Mouse (Mus musculus) embryonic facial prominence, embryonic 11.5 days (tissue): ENCODE measurements around the gene Dda1. TPM values are rescaled to one million over a fixed set of nuclear protein-coding genes. Genes with fewer than 3 reads are reported as not detected.

Experiments used
- ATAC-seq: fragments of 200-750 bp; cut with Nextera tagmentation; replicated peaks from 2 replicates; pipeline ENCODE4 v1.8.0; 2017; ENCODE audit warnings: low read depth; ENCODE audit not compliant: insufficient number of reproducible peaks, low FRiP score, low TSS enrichment
- DNase-seq: peaks from one replicate; pipeline ENCODE4 v3.0.0-alpha.2; 2015; ENCODE audit warnings: low spot score
- H3K27ac ChIP-seq: fragments of 300-500 bp; sonication (generic); replicated peaks from 2 replicates; pipeline ENCODE4 v1.5.1; 2014; ENCODE audit warnings: mild to moderate bottlenecking, low read depth, low read length, control low read depth
- H3K27me3 ChIP-seq: fragments of 300-500 bp; sonication (generic); 2 replicates; pipeline ENCODE4 v1.6.1; 2014; ENCODE audit warnings: mild to moderate bottlenecking, low read length, moderate library complexity, mixed read lengths; ENCODE audit not compliant: control insufficient read depth, insufficient read depth
- H3K36me3 ChIP-seq: fragments of 300-500 bp; sonication (generic); replicated peaks from 2 replicates; pipeline ENCODE4 v1.6.1; 2014; ENCODE audit warnings: low read depth, mild to moderate bottlenecking, low read length, moderate library complexity, mixed read lengths; ENCODE audit not compliant: control insufficient read depth, insufficient read depth
- H3K4me1 ChIP-seq: fragments of 300-500 bp; sonication (generic); 2 replicates; pipeline ENCODE4 v1.6.1; 2014; ENCODE audit warnings: low read length, mixed read lengths; ENCODE audit not compliant: control insufficient read depth, insufficient read depth
- H3K4me2 ChIP-seq: fragments of 300-500 bp; sonication (generic); 2 replicates; pipeline ENCODE4 v1.6.1; 2014; ENCODE audit warnings: low read depth, mild to moderate bottlenecking, control low read depth, low read length, moderate library complexity
- H3K4me3 ChIP-seq: fragments of 300-500 bp; sonication (generic); 2 replicates; pipeline ENCODE4 v1.5.1; 2014; ENCODE audit warnings: low read depth, low read length, control low read depth
- H3K9ac ChIP-seq: fragments of 300-500 bp; sonication (generic); replicated peaks from 2 replicates; pipeline ENCODE4 v1.6.1; 2014; ENCODE audit warnings: mild to moderate bottlenecking, control low read depth, low read length
- H3K9me3 ChIP-seq: fragments of 300-500 bp; sonication (generic); replicated peaks from 2 replicates; pipeline ENCODE4 v1.6.1; 2016; ENCODE audit warnings: mild to moderate bottlenecking, low read length, inconsistent platforms, mixed read lengths; ENCODE audit not compliant: control insufficient read depth
- WGBS: fragments of 180-500 bp; shearing (Covaris S2); extraction: QIAGEN DNeasy Blood & Tissue Kit; methylation state at CpG from one replicate; pipeline ENCODE4 v1.1.7; 2014; 5-methylcytosine and 5-hydroxymethylcytosine counted together
- polyA plus RNA-seq: library from polyadenylated mRNA; unstranded; fragments of >200 nt; fragmentation: Nextera tagmentation; extraction: Ambion mirVana; gene quantifications from 2 replicates; pipeline ENCODE4 v1.2.1, GENCODE M21; 2014

The Dda1 gene
- polyA plus RNA-seq, 1 experiment from 2014 or later = 105 TPM

DNA sequence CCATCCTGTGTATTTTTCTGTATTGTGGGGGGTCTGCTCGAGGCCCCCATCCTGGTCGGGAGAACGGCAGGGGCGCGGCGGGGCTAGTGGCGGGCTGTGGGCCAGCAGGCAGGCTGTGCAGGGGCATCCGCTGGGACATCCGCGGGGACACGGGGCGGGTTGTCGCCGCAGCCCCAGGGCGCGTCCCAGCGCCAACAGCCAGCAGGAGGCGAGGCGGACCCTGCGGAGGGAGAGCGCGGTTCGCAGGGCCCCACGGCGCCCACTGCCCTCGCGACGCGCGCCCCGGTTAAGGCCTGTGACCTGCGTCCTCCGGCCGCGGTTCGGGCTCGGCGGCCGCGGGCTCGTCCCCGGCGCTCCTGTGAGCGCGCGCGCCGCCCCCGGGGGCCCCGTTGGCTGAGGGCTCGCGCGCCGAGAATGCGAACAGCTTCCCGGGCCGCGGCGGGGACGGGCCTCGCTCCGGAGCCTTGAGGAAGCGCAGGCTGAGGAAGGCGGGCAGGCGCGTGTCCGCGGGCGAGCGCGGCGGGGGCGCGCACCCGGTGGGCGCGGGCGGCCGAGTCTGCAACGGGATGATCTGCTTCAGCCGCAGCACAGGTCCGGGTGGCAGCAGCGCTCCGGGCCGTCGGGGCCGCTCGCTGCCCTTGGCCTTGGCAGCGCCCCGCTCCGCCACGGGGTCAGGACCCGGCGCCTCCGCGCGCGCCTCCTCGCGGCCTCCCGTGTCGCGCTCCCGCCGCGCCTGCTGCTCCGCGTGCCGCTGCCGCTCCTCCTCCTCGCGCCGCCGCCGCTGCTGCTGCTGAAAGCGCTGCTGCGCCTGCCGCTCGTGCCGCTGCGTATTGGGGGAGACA, 7.3 kb downstream of the Dda1 start:
- H3K9ac ChIP-seq = peak overlapping the region; percentile 73
- DNase-seq (peak; percentile 85), ATAC-seq (peak; percentile 44)
- H3K36me3 ChIP-seq = peaks cover 9% of the 10 kb centered on the region; the same call in 1 of the 2 replicates
- peak overlapping the region; percentile 56 for H3K27ac ChIP-seq
- H3K4me1 ChIP-seq = peaks cover 5% of the 10 kb centered on the region; the same call in 1 of the 2 replicates
- 0% methylated on average over 76 of the region's 121 CpGs for WGBS
- no peaks in the 10 kb centered on the region for H3K9me3 ChIP-seq
- H3K4me2 ChIP-seq = peak overlapping the region; percentile 86
- no peaks in the 10 kb centered on the region for H3K27me3 ChIP-seq
- peak overlapping the region; percentile 52 for H3K4me3 ChIP-seq

DNA sequence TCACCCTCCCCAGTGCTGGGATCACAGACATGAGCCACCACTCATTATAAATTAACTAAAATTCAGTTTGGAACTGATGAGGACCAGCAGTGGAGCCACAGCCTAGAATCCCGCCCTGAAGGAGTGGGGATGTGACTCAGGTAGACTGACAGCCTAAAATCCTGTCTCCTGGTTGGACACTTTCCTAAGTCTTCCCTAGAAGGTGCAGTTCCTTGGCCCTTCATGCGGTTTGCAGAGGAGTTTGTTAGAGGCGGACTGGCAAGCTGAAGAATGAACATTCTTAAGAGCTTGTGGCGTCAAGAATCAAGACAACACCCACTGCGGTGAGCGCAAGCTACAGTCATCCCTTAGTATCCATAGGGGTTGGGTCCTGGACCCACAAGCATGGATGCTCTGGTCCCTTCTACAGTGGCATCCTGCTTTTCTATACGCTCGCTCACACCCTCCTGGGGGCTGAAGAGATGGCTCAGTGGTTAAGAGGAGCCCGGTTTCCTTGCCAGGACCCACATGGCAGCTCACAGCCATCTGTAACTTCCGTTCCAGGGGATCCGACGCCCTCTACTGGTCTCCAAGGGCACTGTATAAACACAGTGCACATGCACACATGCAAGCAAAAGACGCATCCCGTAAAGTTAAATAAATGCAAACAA, 8.3 kb downstream of the Dda1 start:
- DNase-seq (peak; percentile 43), ATAC-seq (no peak)
- WGBS = 37% methylated on average over 14 of the region's 14 CpGs
- Histone ChIP-seq H3K9ac (no peak overlapping the region), H3K36me3 (peaks cover 11% of the 10 kb centered on the region; the same call in 1 of the 2 replicates), H3K9me3 (no peaks in the 10 kb centered on the region), H3K27me3 (no peaks in the 10 kb centered on the region), H3K4me2 (peak overlapping the region; percentile 86), H3K4me1 (peaks cover 5% of the 10 kb centered on the region; the same call in 1 of the 2 replicates), H3K4me3 (peak overlapping the region; percentile 52), H3K27ac (no peak overlapping the region)

DNA sequence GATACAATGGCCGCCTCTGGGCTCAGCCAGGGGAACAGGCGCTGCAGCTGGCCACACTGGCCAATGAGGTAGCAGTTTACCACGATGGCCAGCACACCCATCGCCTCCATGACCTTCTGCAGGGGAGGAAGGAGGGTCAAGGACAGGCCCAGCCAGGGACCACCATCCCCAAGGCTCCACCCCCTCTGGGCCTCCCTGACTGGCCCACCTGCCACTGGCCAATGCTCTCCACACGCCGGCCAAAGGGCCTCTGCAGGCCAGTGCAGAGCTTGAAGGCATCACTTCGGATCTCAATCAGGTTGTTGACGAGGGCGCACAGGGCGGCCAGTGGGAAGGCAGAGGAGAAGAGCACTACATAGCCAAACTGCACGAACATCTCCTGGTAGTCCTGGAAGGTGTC, 9.9 kb downstream of the Dda1 start:
- Histone ChIP-seq H3K27ac (no peak overlapping the region), H3K27me3 (no peaks in the 10 kb centered on the region), H3K36me3 (peaks cover 4% of the 10 kb centered on the region; the same call in 1 of the 2 replicates), H3K4me2 (no peak overlapping the region), H3K9ac (no peak overlapping the region), H3K4me3 (no peak overlapping the region), H3K4me1 (peaks cover 5% of the 10 kb centered on the region; the same call in 1 of the 2 replicates), H3K9me3 (no peaks in the 10 kb centered on the region)
- DNase-seq (no peak), ATAC-seq (no peak)
- WGBS = 95% methylated on average over 11 of the region's 11 CpGs

DNA sequence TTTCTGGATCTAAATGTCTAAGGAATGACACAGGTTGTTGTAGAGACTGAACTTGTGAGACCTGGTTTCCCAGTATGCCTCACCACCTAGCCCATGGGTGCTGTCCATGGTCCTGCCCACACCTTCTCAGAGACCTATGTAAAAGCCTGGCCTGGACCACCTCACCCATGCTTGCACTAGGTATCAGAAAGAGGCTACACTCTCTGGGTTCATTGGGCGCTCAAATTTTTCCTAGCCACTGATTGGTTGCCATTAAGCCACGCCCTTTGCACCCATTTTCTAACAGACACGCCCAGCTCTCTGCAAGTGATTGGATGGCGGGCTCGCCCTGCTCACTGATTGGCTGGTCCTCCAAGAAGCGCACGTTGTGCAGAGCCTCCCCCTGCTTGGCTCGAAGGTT, 14.9 kb downstream of the Dda1 start:
- WGBS = 48% methylated on average over 8 of the region's 8 CpGs
- peaks cover 7% of the 10 kb centered on the region; the same call in 1 of the 2 replicates for H3K36me3 ChIP-seq
- H3K27me3 ChIP-seq = no peaks in the 10 kb centered on the region
- H3K4me1 ChIP-seq = no peaks in the 10 kb centered on the region; the same call in 1 of the 2 replicates
- no peak overlapping the region for H3K4me3 ChIP-seq
- H3K9ac ChIP-seq = no peak overlapping the region
- H3K4me2 ChIP-seq = no peak overlapping the region
- H3K9me3 ChIP-seq = no peaks in the 10 kb centered on the region
- peak; percentile 80 for DNase-seq
- H3K27ac ChIP-seq = no peak overlapping the region
- no peak for ATAC-seq

DNA sequence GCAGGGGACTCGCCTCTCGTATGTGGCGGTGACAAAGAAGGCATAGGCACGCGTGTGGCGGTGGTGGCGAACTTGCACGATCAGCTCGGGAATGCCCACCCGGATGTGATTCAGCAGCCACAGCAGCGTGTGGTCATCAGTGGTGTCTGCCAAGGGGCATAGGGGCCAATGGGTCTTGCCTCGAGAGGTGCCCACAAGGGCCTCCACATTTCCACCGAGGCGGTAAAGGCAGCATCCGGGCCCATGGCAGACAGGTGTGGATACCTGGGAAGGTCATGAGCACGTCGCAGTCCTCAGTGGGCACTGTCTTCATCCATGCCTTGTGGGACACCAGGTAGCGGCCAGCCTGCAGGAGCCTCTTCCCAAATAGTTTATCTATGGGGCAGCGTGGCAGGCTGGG, 15.7 kb downstream of the Dda1 start:
- ATAC-seq (no peak), DNase-seq (no peak)
- no peak overlapping the region; the same call in 1 of the 2 replicates for H3K9ac ChIP-seq
- H3K4me1 ChIP-seq = peaks cover 2% of the 10 kb centered on the region; the same call in 1 of the 2 replicates
- peaks cover 7% of the 10 kb centered on the region; the same call in 1 of the 2 replicates for H3K36me3 ChIP-seq
- H3K27ac ChIP-seq = no peak overlapping the region
- peak overlapping the region; percentile 88 for H3K4me3 ChIP-seq
- no peaks in the 10 kb centered on the region for H3K27me3 ChIP-seq
- no peaks in the 10 kb centered on the region for H3K9me3 ChIP-seq
- H3K4me2 ChIP-seq = peak overlapping the region; percentile 53
- 94% methylated on average over 19 of the region's 19 CpGs for WGBS

DNA sequence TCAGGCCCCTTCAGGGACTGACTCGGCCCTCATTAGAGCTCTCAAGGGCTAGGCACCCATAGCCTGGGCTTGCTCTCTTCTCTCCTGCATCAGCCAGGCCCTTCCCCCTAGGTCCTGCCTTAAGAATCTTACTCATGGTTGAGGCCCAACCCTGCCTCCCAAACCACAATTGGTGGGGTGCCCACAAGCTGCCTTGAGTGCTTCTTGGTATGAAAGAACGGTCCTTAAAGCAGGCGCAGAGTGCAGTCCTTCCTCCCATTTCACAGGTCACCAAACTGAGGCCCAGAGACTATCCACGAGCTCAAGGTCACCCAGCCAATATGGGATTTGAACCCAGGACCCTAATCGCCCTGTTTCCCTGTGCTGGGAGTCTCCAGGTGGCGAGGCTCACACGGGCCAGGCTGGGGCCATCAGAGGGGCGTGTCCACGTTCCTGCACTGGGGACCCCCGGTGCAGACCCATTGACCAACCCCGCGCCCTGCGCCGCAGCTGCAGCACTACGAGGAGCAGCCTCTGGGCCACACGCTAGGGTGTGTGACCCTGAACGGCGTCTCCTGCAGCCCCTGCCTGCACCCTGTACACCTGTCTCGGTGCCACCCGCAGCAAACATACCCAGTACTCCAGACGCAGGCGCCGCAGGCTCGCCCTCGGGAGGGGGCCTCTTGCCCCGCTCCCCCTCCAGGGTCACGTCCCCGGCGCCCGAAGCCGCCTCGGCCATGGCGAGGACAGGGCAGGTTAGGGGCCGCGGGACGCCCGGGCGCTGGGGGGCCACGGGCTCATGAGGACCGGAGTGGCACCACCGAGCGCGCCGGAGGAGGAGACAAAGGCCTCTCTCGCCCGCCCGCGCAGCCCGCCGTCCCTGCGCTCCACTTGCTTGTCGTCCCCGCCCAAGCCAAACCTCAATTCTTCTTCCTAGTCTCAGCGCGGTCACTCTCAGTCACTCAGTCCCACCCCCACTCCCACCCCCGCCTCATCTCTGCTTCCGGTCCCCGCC, 16.4 kb downstream of the Dda1 start, which contains the start of gene Ano8:
Gene Ano8 (minus strand): TSS at position 822 of the 994 bp plus-strand sequence.
- peaks cover 10% of the 10 kb centered on the region for H3K36me3 ChIP-seq
- H3K27me3 ChIP-seq = no peaks in the 10 kb centered on the region
- WGBS = 5% methylated on average over 57 of the region's 58 CpGs
- peak within 1 kb of the TSS; percentile 72 for H3K27ac ChIP-seq
- peak within 1 kb of the TSS; percentile 53 for H3K4me2 ChIP-seq
- DNase-seq (peak; percentile 93), ATAC-seq (peak; percentile 45)
- H3K9me3 ChIP-seq = no peaks in the 10 kb centered on the region
- H3K9ac ChIP-seq = peak within 1 kb of the TSS; percentile 97
- peak within 1 kb of the TSS; percentile 88 for H3K4me3 ChIP-seq
- H3K4me1 ChIP-seq = peaks cover 2% of the 10 kb centered on the region; the same call in 1 of the 2 replicates

DNA sequence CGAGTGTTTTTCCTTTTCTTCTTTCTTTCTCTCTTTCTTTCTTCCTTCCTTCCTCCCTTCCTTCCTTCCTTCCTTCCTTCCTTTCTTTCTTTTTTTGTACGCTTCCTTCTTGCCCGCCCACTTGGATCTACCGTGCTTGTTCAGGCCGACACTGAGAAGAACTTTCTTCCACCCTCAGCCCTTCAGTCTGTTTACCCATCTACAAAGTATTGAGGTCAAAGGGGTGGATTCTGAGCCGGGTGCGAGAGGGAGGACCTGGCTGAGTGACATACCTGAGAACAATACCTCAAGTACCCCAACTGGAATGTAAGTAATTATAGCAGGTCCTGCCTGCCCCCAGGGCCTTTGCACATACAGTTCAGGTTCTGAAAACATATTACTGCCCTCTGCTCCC, 17.1 kb downstream of the Dda1 start:
- WGBS = 19% methylated on average over 7 of the region's 7 CpGs
- peaks cover 10% of the 10 kb centered on the region for H3K36me3 ChIP-seq
- peak overlapping the region; percentile 25 for H3K9ac ChIP-seq
- ATAC-seq = no peak
- no peaks in the 10 kb centered on the region for H3K27me3 ChIP-seq
- peak overlapping the region; percentile 88 for H3K4me3 ChIP-seq
- H3K4me1 ChIP-seq = peaks cover 2% of the 10 kb centered on the region; the same call in 1 of the 2 replicates
- H3K9me3 ChIP-seq = no peaks in the 10 kb centered on the region
- no peak for DNase-seq
- peak overlapping the region; percentile 53 for H3K4me2 ChIP-seq
- H3K27ac ChIP-seq = no peak overlapping the region
